Mouse (Mus musculus) adrenal gland, postnatal 36 days (tissue): Measurements from ENCODE around the gene Dcst1. TPM values are rescaled to one million over a fixed set of nuclear protein-coding genes. Genes with fewer than 3 reads are reported as not detected.

Experiments
- DNase-seq, 2 experiments: peaks; one replicate each; pipeline ENCODE4 v3.0.0; 2021; ENCODE audit warnings: mixed read lengths in 1 of 2
- total RNA-seq, 2 experiments: library from RNA; stranded (reverse); gene quantifications; 2 replicates each; pipeline ENCODE4 v1.2.3; 2021

Dcst1 gene
- total RNA-seq, 2 experiments from 2014 or later: 0.56 TPM; not detected in 1

- DNase-seq: no peak
Measured at GRCm38 (mm10) chr3:89388901-89389740, 24.1 kb upstream of the Dcst1 start.

- peak in 1 of 2 experiments; percentile 74 for DNase-seq
Measured at GRCm38 (mm10) chr3:89388134-89388881, 23.3 kb upstream of the Dcst1 start.

- peak in 1 of 2 experiments; percentile 61 for DNase-seq
Measured at GRCm38 (mm10) chr3:89387632-89388031, 22.6 kb upstream of the Dcst1 start.

- peak in 1 of 2 experiments; percentile 53 for DNase-seq
Measured at GRCm38 (mm10) chr3:89386438-89387420, 21.7 kb upstream of the Dcst1 start.

DNA sequence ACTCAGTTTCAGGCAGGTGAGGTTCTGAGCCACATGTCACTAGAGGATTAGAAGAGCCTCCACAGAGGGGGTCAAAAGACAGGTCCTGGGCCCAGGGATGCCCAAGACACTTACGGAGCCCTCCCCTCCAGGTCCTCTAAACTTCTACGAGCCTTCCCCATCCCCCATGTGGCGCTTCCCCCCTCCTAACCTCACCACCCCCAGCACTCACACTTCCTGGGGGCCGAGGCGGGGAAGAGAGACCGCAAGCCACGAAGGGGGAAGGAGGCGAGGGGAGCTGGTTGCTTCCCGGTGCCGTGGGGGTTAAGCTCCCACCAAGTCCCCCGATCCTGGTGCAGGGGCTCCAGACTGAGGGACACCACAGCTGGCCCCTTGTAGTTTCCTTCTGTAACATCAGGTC, 20.4 kb upstream of the Dcst1 start:
- DNase-seq: no peak

DNA sequence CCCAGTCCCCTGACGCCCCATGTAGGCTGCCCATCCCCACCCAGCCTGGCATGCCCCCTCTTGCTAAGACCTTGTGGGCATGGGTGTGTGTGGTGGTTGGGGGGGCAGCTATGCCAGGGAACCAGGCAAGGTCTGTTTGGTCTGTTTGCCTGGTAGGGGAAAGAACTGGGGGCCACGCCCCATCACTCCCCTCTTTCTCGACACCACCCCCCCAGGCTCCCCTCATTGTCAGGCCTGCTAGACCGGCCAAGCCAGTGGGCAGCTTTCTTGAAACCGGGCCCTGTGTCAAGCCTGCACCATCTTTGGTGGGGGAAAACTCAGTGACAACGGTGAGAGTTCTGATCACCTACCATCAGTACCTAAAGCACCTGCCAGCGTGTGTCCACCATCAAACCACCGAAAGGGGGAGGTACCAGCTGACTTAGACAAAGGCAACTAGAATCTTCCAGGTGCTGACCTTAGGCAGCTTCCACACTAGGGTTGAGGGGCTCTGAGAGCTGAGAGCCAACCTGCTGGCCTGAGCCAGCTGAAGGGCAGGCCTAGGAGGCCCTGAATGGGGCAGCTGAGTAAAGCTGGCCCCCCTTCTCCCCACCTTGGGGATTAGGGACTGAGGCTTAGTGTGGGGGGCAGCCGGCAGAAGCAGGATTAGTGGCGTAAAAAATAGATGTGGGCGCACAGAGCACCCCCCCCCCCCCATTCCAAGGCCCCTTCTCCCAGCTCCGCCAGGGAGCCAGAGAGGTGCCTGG, 19.5 kb upstream of the Dcst1 start:
- no peak for DNase-seq

GRCm38 (mm10) chr3:89383651-89384255, 18.7 kb upstream of the Dcst1 start:
- DNase-seq: no peak

DNA sequence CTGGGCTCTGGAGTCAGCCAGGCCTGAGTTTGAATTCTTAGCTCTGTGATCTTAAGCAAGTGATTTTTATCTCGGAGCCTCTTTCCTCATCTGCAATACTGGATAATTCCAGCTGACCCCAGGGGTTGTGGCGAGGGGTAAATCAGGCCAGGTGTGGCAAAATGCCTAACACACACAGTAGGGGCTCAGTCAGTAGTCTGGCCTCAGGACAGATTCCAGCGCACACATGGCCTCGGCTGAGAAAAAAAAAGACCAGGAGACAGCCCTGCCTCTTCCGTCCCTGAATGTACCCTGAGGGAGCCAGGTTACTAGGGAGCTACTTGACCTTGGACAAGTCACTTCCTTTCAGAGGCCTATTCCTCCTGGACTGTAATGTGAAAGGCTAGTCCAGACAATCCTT, 17.9 kb upstream of the Dcst1 start:
- no peak for DNase-seq

- DNase-seq: no peak
Measured at GRCm38 (mm10) chr3:89382033-89382882, 17.2 kb upstream of the Dcst1 start.

DNA sequence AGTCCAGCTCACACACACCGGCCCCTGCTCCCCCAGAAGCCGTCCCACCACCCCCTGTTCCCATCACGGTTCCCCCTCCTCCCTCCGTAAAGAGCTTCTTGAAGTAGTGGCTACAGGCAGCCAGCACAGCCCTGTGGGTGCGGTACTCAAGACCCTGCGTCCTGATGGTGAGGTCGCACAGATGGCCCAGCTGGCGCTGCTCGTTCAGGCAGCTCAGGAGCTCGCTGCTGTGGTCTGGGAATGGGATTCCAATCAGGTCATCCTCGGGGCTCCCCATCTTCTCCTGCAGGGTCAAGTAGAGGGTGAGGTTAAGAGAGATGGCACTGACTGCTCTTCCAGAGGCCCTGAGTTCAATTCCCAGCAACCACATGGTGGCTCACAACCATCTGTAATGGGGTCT, 16.2 kb upstream of the Dcst1 start:
- DNase-seq: no peak

DNA sequence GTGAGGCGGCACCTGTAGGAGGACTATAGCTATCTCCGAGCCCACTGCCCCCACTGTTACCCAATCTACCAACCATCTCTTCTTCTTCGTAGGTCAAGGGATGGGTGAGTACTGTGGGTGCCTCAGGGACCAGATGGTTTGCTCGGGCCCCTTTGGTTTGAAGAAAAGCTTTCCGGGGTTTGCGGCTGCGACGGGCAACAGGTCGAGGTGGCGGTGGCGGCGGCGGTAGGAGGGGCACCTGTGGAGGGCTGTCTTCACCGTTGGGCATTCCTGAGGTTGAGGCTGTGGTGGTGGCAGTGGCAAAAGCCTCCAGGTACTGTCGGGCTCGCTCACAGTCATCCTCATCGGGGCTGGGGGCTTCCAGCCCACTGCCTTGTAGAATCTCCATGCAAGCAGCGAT, 15.7 kb upstream of the Dcst1 start:
- no peak for DNase-seq

- DNase-seq: no peak
Measured at GRCm38 (mm10) chr3:89380291-89380690, 15.2 kb upstream of the Dcst1 start.

- peak in 1 of 2 experiments; percentile 63 for DNase-seq
Measured at GRCm38 (mm10) chr3:89379388-89380131, 14.5 kb upstream of the Dcst1 start.

DNA sequence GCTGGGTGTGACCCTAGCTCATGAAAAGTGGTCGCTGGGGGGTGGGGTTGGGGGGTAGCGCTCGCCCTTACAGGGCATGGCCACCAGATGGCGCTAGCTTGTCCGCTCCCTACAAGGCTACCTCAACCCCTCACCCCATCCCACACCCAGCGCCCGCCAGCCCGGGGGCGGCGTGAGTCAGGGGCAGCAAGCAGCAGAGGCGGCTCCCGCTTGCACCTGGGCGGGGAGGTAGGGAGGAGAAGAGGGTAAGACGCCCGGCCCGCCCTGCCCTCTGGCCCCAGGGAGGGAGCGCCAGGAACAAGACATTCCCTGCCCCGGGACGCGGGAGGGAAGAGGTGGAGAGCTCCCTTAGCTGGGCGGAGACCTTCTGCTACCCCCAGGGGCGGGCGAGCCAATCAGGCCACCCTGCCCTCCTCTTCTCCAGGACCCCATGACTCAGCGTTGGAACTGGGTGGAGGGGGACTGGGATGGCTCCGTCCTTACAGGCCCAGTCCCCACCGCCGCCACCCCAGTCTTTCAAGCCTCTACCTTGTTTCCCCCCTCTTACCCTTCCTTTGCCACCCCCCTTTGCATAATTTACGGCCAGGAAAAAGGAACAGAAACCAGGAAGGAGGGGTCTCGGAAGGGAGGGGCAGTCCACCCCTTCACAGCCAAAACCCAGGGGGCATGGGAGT, 13.5 kb upstream of the Dcst1 start:
- DNase-seq: peak; percentile 78 to 86

DNA sequence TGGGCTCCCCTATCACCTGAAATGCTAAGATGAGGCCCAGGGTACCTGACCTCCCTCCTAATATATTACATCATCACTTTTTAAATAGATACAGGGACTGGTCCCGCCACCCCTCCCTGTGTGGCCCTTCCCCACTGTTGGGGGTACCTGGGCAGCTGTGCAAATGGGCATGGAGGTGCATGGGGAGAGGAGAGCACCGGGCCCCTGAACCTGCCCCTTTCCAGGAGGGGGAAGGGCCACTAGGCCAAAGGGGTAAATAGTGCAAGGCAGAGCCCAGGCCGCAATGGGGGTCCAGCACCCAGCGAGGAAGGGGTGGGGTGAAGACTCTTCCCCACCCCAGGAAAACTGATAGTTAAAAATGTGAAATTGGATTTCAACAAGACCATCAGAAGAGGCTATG, 12.8 kb upstream of the Dcst1 start:
- DNase-seq: no peak

DNA sequence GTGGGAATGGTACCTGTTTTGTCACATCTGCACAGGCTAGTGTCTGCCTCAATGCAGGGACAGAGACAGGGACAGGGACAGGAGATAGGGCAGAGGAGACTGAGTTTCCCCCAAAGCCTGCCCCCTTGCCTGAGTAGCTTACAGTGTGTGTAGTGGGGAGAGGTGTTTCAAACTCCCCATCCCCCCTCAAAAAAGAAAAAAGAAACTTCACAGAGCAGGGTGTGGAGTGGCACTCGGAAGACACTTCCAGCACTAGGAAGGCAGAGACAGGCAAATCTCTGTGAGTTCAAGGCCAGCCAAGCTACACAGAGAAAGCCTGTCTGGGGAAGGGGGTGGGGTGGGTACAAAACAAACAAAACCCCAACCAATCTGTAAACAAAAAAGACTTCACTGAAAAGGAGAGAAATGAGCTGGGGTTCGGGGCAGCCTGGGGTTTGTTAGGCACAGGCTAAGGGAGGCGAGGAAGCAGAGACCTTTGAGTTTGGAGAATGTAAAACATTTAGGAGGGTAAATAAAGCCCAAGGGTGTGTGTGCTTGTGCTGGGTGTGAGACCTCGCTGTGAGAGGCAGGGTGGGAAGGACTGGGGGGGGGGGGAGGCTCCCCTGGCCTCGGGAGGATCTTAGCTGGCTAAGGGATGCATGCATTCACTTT, 8.7 kb upstream of the Dcst1 start:
- no peak for DNase-seq

GRCm38 (mm10) chr3:89367338-89367737, 2.3 kb upstream of the Dcst1 start:
- no peak for DNase-seq
